Mouse (Mus musculus) MEL (cell line): ENCODE results near the gene Rhoq. TPM values are rescaled to one million over a fixed set of nuclear protein-coding genes. Genes with fewer than 3 reads are reported as not detected.

Experiments
- DNase-seq: peaks from one replicate; pipeline ENCODE4 v3.0.0; 2011; ENCODE audit warnings: low read depth, low spot score
- H3K27ac ChIP-seq: 2 replicates; pipeline ENCODE4 v1.5.1; 2012; ENCODE audit warnings: low read depth, mild to moderate bottlenecking, control low read depth, low read length, moderate library complexity; ENCODE audit not compliant: control insufficient read depth
- H3K27me3 ChIP-seq, 2 experiments: fragments of 150-350 bp in 1 of 2; sonication (generic) in 1 of 2; 2 replicates each; pipeline ENCODE4 v1.6.1; 2012; ENCODE audit warnings: low read length in 2 of 2, mild to moderate bottlenecking in 2 of 2, improper control_type of control experiment in 1 of 2, moderate library complexity in 1 of 2; ENCODE audit not compliant: insufficient read depth in 2 of 2, control insufficient read depth in 1 of 2
- H3K36me3 ChIP-seq, 2 experiments: 2 replicates each; pipeline ENCODE4 v1.6.1; 2012 to 2014; ENCODE audit warnings: low read length in 2 of 2, improper control_type of control experiment in 1 of 2, inconsistent platforms in 1 of 2, mild to moderate bottlenecking in 1 of 2; ENCODE audit not compliant: insufficient read depth in 2 of 2, control insufficient read depth in 1 of 2
- H3K4me1 ChIP-seq, 2 experiments: fragments of 150-350 bp in 1 of 2; sonication (generic) in 1 of 2; 2 replicates each; pipeline ENCODE4 v1.6.1; 2012; ENCODE audit warnings: low read length in 2 of 2, improper control_type of control experiment in 1 of 2, mild to moderate bottlenecking in 1 of 2; ENCODE audit not compliant: insufficient read depth in 2 of 2, control insufficient read depth in 1 of 2
- H3K4me3 ChIP-seq, 2 experiments: fragments of 150-350 bp in 1 of 2; sonication (generic) in 1 of 2; 2 replicates each; pipeline ENCODE4 v1.5.1; 2012; ENCODE audit warnings: low read depth in 2 of 2, low read length in 2 of 2, mild to moderate bottlenecking in 2 of 2, moderate library complexity in 2 of 2, control low read depth in 1 of 2, improper control_type of control experiment in 1 of 2; ENCODE audit not compliant: control insufficient read depth in 1 of 2, insufficient read depth in 1 of 2
- H3K79me2 ChIP-seq: 2 replicates; pipeline ENCODE4 v1.6.1; 2012; ENCODE audit warnings: mild to moderate bottlenecking, low read length, moderate library complexity; ENCODE audit not compliant: control insufficient read depth, poor library complexity, insufficient read depth
- H3K9ac ChIP-seq: 2 replicates; pipeline ENCODE4 v1.6.1; 2012; ENCODE audit warnings: low read depth, mild to moderate bottlenecking, control low read depth, low read length, moderate library complexity; ENCODE audit not compliant: control insufficient read depth, poor library complexity, severe bottlenecking
- H3K9me3 ChIP-seq: fragments of 150-350 bp; sonication (generic); replicated peaks from 2 replicates; pipeline ENCODE4 v1.6.1; 2012; ENCODE audit warnings: mild to moderate bottlenecking, low read length, improper control_type of control experiment, moderate library complexity; ENCODE audit not compliant: insufficient read depth
- BHLHE40 ChIP-seq: IDR thresholded peaks from 2 replicates; pipeline ENCODE4 v1.6.1; 2012; ENCODE audit warnings: low read depth, mild to moderate bottlenecking, inconsistent platforms, low read length, improper control_type of control experiment, borderline replicate concordance
- CHD1 ChIP-seq: IDR thresholded peaks from 2 replicates; pipeline ENCODE4 v1.6.1; 2012; ENCODE audit warnings: low read depth, mild to moderate bottlenecking, inconsistent platforms, low read length, improper control_type of control experiment
- CHD2 ChIP-seq: IDR thresholded peaks from 2 replicates; pipeline ENCODE4 v1.6.1; 2011; ENCODE audit warnings: low read length, improper control_type of control experiment
- E2F4 ChIP-seq: IDR thresholded peaks from 2 replicates; pipeline ENCODE4 v1.6.1; 2011; ENCODE audit warnings: low read depth, low read length, improper control_type of control experiment, borderline replicate concordance
- ELF1 ChIP-seq: IDR thresholded peaks from 2 replicates; pipeline ENCODE4 v1.6.1; 2014; ENCODE audit warnings: low read depth, mild to moderate bottlenecking, inconsistent platforms, low read length, improper control_type of control experiment, moderate library complexity
- EP300 ChIP-seq, 2 experiments: IDR thresholded peaks; 2 replicates each; pipeline ENCODE4 v1.6.1; 2011; ENCODE audit warnings: improper control_type of control experiment in 2 of 2, low read length in 2 of 2, low read depth in 1 of 2, mild to moderate bottlenecking in 1 of 2
- GATA1 ChIP-seq: IDR thresholded peaks from 2 replicates; pipeline ENCODE4 v1.6.1; 2011; ENCODE audit warnings: low read depth, low read length, improper control_type of control experiment
- JUND ChIP-seq: IDR thresholded peaks from 2 replicates; pipeline ENCODE4 v1.6.1; 2011; ENCODE audit warnings: low read depth, mild to moderate bottlenecking, improper control_type of control experiment, low read length
- KAT2A ChIP-seq: conservative IDR thresholded peaks from 2 replicates; pipeline ENCODE4 v1.6.1; 2012; ENCODE audit warnings: low read depth, low read length, improper control_type of control experiment, inconsistent platforms
- MAFK ChIP-seq: IDR thresholded peaks from 2 replicates; pipeline ENCODE4 v1.6.1; 2011; ENCODE audit warnings: low read depth, mild to moderate bottlenecking, low read length, improper control_type of control experiment, borderline replicate concordance
- MAZ ChIP-seq: IDR thresholded peaks from 2 replicates; pipeline ENCODE4 v1.6.1; 2012; ENCODE audit warnings: low read depth, mild to moderate bottlenecking, inconsistent platforms, low read length, improper control_type of control experiment
- MEF2A ChIP-seq: IDR thresholded peaks from 2 replicates; pipeline ENCODE4 v1.6.1; 2014; ENCODE audit warnings: low read depth, mild to moderate bottlenecking, inconsistent platforms, low read length, improper control_type of control experiment; ENCODE audit not compliant: poor library complexity, insufficient replicate concordance, severe bottlenecking; ENCODE audit errors: extremely low read depth
- MYB ChIP-seq: IDR thresholded peaks from 2 replicates; pipeline ENCODE4 v1.6.1; 2011; ENCODE audit warnings: mild to moderate bottlenecking, low read depth, low read length, improper control_type of control experiment
- MYC ChIP-seq: IDR thresholded peaks from 2 replicates; pipeline ENCODE4 v1.6.1; 2011; ENCODE audit warnings: low read depth, mild to moderate bottlenecking, low read length, improper control_type of control experiment, moderate library complexity
- NELFE ChIP-seq: IDR thresholded peaks from 2 replicates; pipeline ENCODE4 v1.6.1; 2011; ENCODE audit warnings: low read depth, low read length, improper control_type of control experiment
- NRF1 ChIP-seq: IDR thresholded peaks from 2 replicates; pipeline ENCODE4 v1.6.1; 2014; ENCODE audit warnings: low read depth, mild to moderate bottlenecking, inconsistent platforms, low read length, improper control_type of control experiment, moderate library complexity; ENCODE audit not compliant: poor library complexity, insufficient read depth, severe bottlenecking
- POLR2A ChIP-seq, 2 experiments: IDR thresholded peaks; 2 replicates each; pipeline ENCODE4 v1.6.1; 2011 to 2012; ENCODE audit warnings: low read length in 2 of 2, mild to moderate bottlenecking in 2 of 2, control low read depth in 1 of 2, improper control_type of control experiment in 1 of 2, low read depth in 1 of 2, moderate library complexity in 1 of 2; ENCODE audit not compliant: control insufficient read depth in 1 of 2, insufficient read depth in 1 of 2, poor library complexity in 1 of 2
- POLR2AphosphoS2 ChIP-seq: IDR thresholded peaks from 2 replicates; pipeline ENCODE4 v1.6.1; 2011; ENCODE audit warnings: low read length, improper control_type of control experiment
- POLR2AphosphoS5 ChIP-seq: IDR thresholded peaks from 2 replicates; pipeline ENCODE4 v1.6.1; 2012; ENCODE audit warnings: low read depth, borderline replicate concordance, mild to moderate bottlenecking, inconsistent platforms, low read length, moderate library complexity, mixed read lengths
- TAL1 ChIP-seq: IDR thresholded peaks from 2 replicates; pipeline ENCODE4 v1.6.1; 2012; ENCODE audit warnings: mild to moderate bottlenecking, inconsistent platforms, low read length, moderate library complexity, mixed read lengths
- TBP ChIP-seq: IDR thresholded peaks from 2 replicates; pipeline ENCODE4 v1.8.0; 2011; ENCODE audit warnings: low read depth, low read length, improper control_type of control experiment
- TCF12 ChIP-seq: IDR thresholded peaks from 2 replicates; pipeline ENCODE4 v1.6.1; 2014; ENCODE audit warnings: low read depth, mild to moderate bottlenecking, inconsistent platforms, low read length, improper control_type of control experiment, moderate library complexity
- UBTF ChIP-seq: IDR thresholded peaks from 2 replicates; pipeline ENCODE4 v1.6.1; 2012; ENCODE audit warnings: low read depth, mild to moderate bottlenecking, inconsistent platforms, low read length, improper control_type of control experiment, moderate library complexity, borderline replicate concordance; ENCODE audit not compliant: insufficient read depth
- USF1 ChIP-seq: IDR thresholded peaks from 2 replicates; pipeline ENCODE4 v1.6.1; 2014; ENCODE audit warnings: low read depth, mild to moderate bottlenecking, inconsistent platforms, low read length, improper control_type of control experiment, moderate library complexity
- USF2 ChIP-seq, 2 experiments: IDR thresholded peaks; 2 replicates each; pipeline ENCODE4 v1.6.1; 2011 to 2012; ENCODE audit warnings: improper control_type of control experiment in 2 of 2, low read length in 2 of 2, borderline replicate concordance in 1 of 2, inconsistent platforms in 1 of 2, low read depth in 1 of 2, mild to moderate bottlenecking in 1 of 2; ENCODE audit not compliant: insufficient read depth in 1 of 2
- ZKSCAN1 ChIP-seq: IDR thresholded peaks from 2 replicates; pipeline ENCODE4 v1.6.1; 2012; ENCODE audit warnings: low read depth, mild to moderate bottlenecking, inconsistent platforms, low read length, improper control_type of control experiment, moderate library complexity
- ZMIZ1 ChIP-seq: IDR thresholded peaks from 2 replicates; pipeline ENCODE4 v1.6.1; 2012; ENCODE audit warnings: low read depth, mild to moderate bottlenecking, inconsistent platforms, low read length, improper control_type of control experiment, moderate library complexity
- ZNF384 ChIP-seq: IDR thresholded peaks from 2 replicates; pipeline ENCODE4 v1.6.1; 2012; ENCODE audit warnings: low read depth, mild to moderate bottlenecking, inconsistent platforms, low read length, improper control_type of control experiment
- polyA plus RNA-seq, 2 experiments: library from polyadenylated mRNA; stranded (reverse) in 1 of 2; unstranded in 1 of 2; fragments of >175 nt in 1 of 2; fragments of >200 nt in 1 of 2; gene quantifications; 2 replicates each; pipeline versions ENCODE4 v1.2.1 to v1.2.4; 2012; ENCODE audit warnings: low replicate concordance in 2 of 2, low read depth in 1 of 2; ENCODE audit not compliant: insufficient read length in 2 of 2, insufficient read depth in 1 of 2, missing spikeins in 1 of 2
- total RNA-seq: library from RNA; depleted of rRNA; stranded (reverse); fragments of 300-350 nt; gene quantifications from 2 replicates; pipeline ENCODE4 v1.2.3, GENCODE M21; 2012

Gene Rhoq
- total and polyA plus RNA-seq, 3 experiments, result 3.1 to 34.9 (median 9.4) TPM

GRCm38 (mm10) chr17:86973097-86973496, 10.2 kb downstream of the Rhoq start:
- Histone ChIP-seq H3K79me2 (no peaks in the 10 kb centered on the region), H3K27me3 (no peaks in the 10 kb centered on the region), H3K27ac (no peak overlapping the region), H3K4me1 (peaks cover 0 to 8% of the 10 kb centered on the region in 2 experiments; a peak in 3 of 4 replicates), H3K36me3 (peaks cover 0 to 7% of the 10 kb centered on the region in 2 experiments; a peak in 2 of 4 replicates), H3K4me3 (no peak overlapping the region), H3K9ac (no peak overlapping the region), H3K9me3 (no peaks in the 10 kb centered on the region)
- no peak for DNase-seq
- TF ChIP-seq TAL1 (no peak), TCF12 (no peak), ZKSCAN1 (no peak), POLR2AphosphoS5 (no peak), KAT2A (no peak), USF1 (no peak), TBP (no peak), UBTF (no peak), CHD1 (no peak), GATA1 (no peak), MAFK (no peak), MAZ (no peak), E2F4 (no peak), BHLHE40 (no peak), POLR2A (IDR thresholded peaks at IDR 0.05; ENCODE audit: control insufficient read depth in 1 of 2, insufficient read depth in 1 of 2, low read depth in 1 of 2, low read length in 2 of 2, poor library complexity in 1 of 2) (no peak), ELF1 (no peak), NRF1 (no peak), ZMIZ1 (no peak)

- no peaks in the 10 kb centered on the region for H3K4me1 ChIP-seq
- no peak for DNase-seq
Measured at GRCm38 (mm10) chr17:86976387-86976786, 13.5 kb downstream of the Rhoq start.

More at GRCm38 (mm10) chr17:86976387-86976786, 13.5 kb downstream of the Rhoq start:
- Histone ChIP-seq H3K9ac (no peak overlapping the region), H3K27ac (no peak overlapping the region), H3K4me3 (no peak overlapping the region), H3K27me3 (no peaks in the 10 kb centered on the region), H3K36me3 (no peaks in the 10 kb centered on the region), H3K9me3 (no peaks in the 10 kb centered on the region), H3K79me2 (no peaks in the 10 kb centered on the region)
- no peak for TF ChIP-seq MYB
- no peak for TF ChIP-seq MYC
- TF ChIP-seq USF2 (IDR thresholded peaks at IDR 0.05; ENCODE audit: borderline replicate concordance in 1 of 2, insufficient read depth in 1 of 2, low read depth in 1 of 2, low read length in 2 of 2), result no peak
- TF ChIP-seq E2F4, result no peak
- no peak for TF ChIP-seq ZNF384
- no peak for TF ChIP-seq BHLHE40
- no peak for TF ChIP-seq CHD2
- no peak for TF ChIP-seq EP300 (IDR thresholded peaks at IDR 0.05; ENCODE audit: low read depth in 1 of 2, low read length in 2 of 2)
- TF ChIP-seq MEF2A, result no peak
- TF ChIP-seq UBTF, result no peak
- TF ChIP-seq USF1, result no peak
- TF ChIP-seq POLR2AphosphoS2, result no peak
- no peak for TF ChIP-seq JUND
- TF ChIP-seq NELFE, result no peak
